Comparison of ENCODE assay signal across 17 mouse cellular contexts in the genomic region with DNA sequence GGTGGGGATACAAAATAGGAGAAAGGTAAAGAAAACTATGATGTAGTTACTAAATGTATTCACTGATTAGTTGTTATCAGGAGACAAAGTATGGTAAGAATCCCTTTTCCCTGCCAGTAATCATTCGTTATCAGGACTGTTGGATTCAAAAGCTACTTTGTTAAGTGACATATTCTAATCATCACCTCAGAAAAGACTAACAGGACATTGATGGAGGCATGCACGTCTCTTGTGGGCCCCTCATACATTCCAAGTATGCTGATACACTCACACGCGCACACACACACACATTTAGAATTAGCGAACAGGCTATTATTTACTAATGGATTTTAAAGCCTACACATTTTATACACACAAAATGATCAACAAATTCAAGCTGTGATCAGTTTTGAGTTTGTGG.
"Had no signal": no experiment of that assay in that cellular context is flagged by ENCODE, and none has a peak within 500 bp of the region (broad histone marks: within the 10 kb centered on the region; RNA-seq: fewer than 3 reads in every experiment).

No protein-coding gene starts in this region.

- H3K4me2 ChIP-seq: lung, embryonic 15.5 days; midbrain, embryonic 11.5 days; midbrain, embryonic 13.5 days; midbrain, embryonic 15.5 days; neural tube, embryonic 12.5 days; stomach, embryonic 15.5 days had no signal

- H3K4me1 ChIP-seq: lung, embryonic 15.5 days; megakaryocyte, embryonic 14.5 days; midbrain, embryonic 13.5 days; midbrain, embryonic 15.5 days; neural tube, embryonic 12.5 days; stomach, embryonic 15.5 days had no signal

- H3K27ac ChIP-seq: lung, embryonic 15.5 days; macrophage; midbrain, embryonic 13.5 days; midbrain, embryonic 15.5 days; neural tube, embryonic 12.5 days; stomach, embryonic 15.5 days; stomach, postnatal 0 days had no signal

- H3K4me3 ChIP-seq: lung, embryonic 15.5 days; megakaryocyte, embryonic 14.5 days; midbrain, embryonic 13.5 days; midbrain, embryonic 15.5 days; neural tube, embryonic 12.5 days; stomach, embryonic 15.5 days had no signal

- DNase-seq: lung, adult 2 months; lung, postnatal 14 days; lung, postnatal 36 days; right cerebral cortex, postnatal 14 days; thymus, adult 2 months; thymus, postnatal 25 days; thymus, postnatal 4 days had no signal

- H3K27me3 ChIP-seq: lung, embryonic 15.5 days; megakaryocyte, embryonic 14.5 days; midbrain, embryonic 13.5 days; midbrain, embryonic 15.5 days; neural tube, embryonic 12.5 days; stomach, embryonic 15.5 days had no signal

- H3K9me3 ChIP-seq: lung, embryonic 15.5 days; megakaryocyte, embryonic 14.5 days; midbrain, embryonic 13.5 days; midbrain, embryonic 15.5 days; neural tube, embryonic 12.5 days; stomach, embryonic 15.5 days had no signal

- H3K9ac ChIP-seq: lung, embryonic 15.5 days; midbrain, embryonic 13.5 days; midbrain, embryonic 15.5 days; neural tube, embryonic 12.5 days; stomach, embryonic 15.5 days had no signal

- ATAC-seq: lung, postnatal 0 days; midbrain, embryonic 13.5 days; midbrain, embryonic 15.5 days had no signal

- H3K36me3 ChIP-seq: lung, embryonic 15.5 days; midbrain, embryonic 13.5 days; midbrain, embryonic 15.5 days; neural tube, embryonic 12.5 days; stomach, embryonic 15.5 days had no signal
